Mouse (Mus musculus) kidney, adult 2 months (tissue): ENCODE data around the gene Polq. TPM values are rescaled to one million over a fixed set of nuclear protein-coding genes. Genes with fewer than 3 reads are reported as not detected.

Source experiments
- DNase-seq: peaks from one replicate; pipeline ENCODE4 v3.0.0; 2021
- H3K27ac ChIP-seq: fragments of 200-500 bp; 2 replicates; pipeline ENCODE4 v1.5.1; 2012; ENCODE audit warnings: low read depth, low read length, control low read depth, inconsistent platforms; ENCODE audit not compliant: insufficient read depth
- H3K27me3 ChIP-seq: fragments of 200-500 bp; replicated peaks from 2 replicates; pipeline ENCODE4 v1.6.1; 2012; ENCODE audit warnings: mild to moderate bottlenecking, moderate library complexity, low read length, inconsistent platforms; ENCODE audit not compliant: control insufficient read depth, insufficient read depth
- H3K36me3 ChIP-seq: fragments of 200-500 bp; 2 replicates; pipeline ENCODE4 v1.6.1; 2012; ENCODE audit warnings: mild to moderate bottlenecking, moderate library complexity, low read length, inconsistent platforms; ENCODE audit not compliant: control insufficient read depth, insufficient read depth
- H3K4me1 ChIP-seq: fragments of 200-500 bp; 2 replicates; pipeline ENCODE4 v1.6.1; 2011; ENCODE audit warnings: low read length; ENCODE audit not compliant: control insufficient read depth, insufficient read depth
- H3K4me3 ChIP-seq: fragments of 200-500 bp; 2 replicates; pipeline ENCODE4 v1.5.1; 2011; ENCODE audit warnings: mild to moderate bottlenecking, low read depth, low read length, control low read depth; ENCODE audit not compliant: insufficient read depth
- CTCF ChIP-seq: fragments of 200-500 bp; conservative IDR thresholded peaks from 2 replicates; pipeline ENCODE4 v1.5.1; 2011; ENCODE audit warnings: low read depth, mild to moderate bottlenecking, control low read depth, low read length, moderate library complexity, mixed read lengths; ENCODE audit not compliant: insufficient read depth, insufficient read length
- POLR2A ChIP-seq: fragments of 200-500 bp; IDR thresholded peaks from one replicate; pipeline ENCODE4 v1.6.1; 2011; ENCODE audit warnings: low read depth, low read length, control low read depth
- WGBS: fragments of 180-500 bp; shearing (Covaris S2); methylation state at CpG from one replicate; pipeline ENCODE4 v1.1.7; 2018; 5-methylcytosine and 5-hydroxymethylcytosine counted together
- polyA plus RNA-seq: library from polyadenylated mRNA; depleted of rRNA; stranded (reverse); fragments of >200 nt; gene quantifications from 2 replicates; pipeline ENCODE4 v1.2.3, GENCODE M21; 2012; rRNA removed

The Polq gene
- 0.05 and 0.06 TPM in 2 replicates for polyA plus RNA-seq

GRCm38 (mm10) chr16:37011061-37011921, at the start of gene Polq:
Gene Polq (plus strand): TSS chr16:37011786.
- no peaks in the 10 kb centered on the region for H3K36me3 ChIP-seq
- peak; percentile 95 for DNase-seq
- H3K27ac ChIP-seq = no peak within 1 kb of the TSS
- peaks cover 3% of the 10 kb centered on the region; the same call in 1 of the 2 replicates for H3K4me1 ChIP-seq
- peak within 1 kb of the TSS; percentile 66 for H3K4me3 ChIP-seq
- TF ChIP-seq CTCF (no peak), POLR2A (no peak)
- no peaks in the 10 kb centered on the region for H3K27me3 ChIP-seq
- 2% methylated on average over 30 of the region's 30 CpGs for WGBS

DNA sequence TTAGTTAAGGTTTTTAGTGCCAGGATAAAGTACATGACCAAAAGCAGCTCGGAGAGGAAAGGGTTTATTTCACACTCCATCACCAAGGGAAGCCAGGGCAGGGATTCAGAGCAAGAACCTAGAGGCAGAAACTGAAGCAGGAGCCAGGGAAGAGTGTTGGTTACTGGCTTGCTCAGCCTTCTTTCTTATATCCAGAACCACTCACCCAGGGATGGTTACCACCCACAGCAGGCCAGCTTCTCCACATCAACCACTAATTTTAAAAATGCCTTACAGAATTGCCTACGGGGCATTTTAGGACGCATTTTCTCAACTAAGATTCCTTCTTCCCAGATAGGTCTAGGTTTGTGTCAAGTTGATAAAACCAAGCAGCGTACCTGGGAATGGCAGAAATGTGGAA, 48.2 kb upstream of the Polq start:
- Histone ChIP-seq H3K27ac (no peak overlapping the region), H3K27me3 (no peaks in the 10 kb centered on the region), H3K36me3 (no peaks in the 10 kb centered on the region), H3K4me1 (no peaks in the 10 kb centered on the region), H3K4me3 (no peak overlapping the region)
- DNase-seq = no peak
- no peak for TF ChIP-seq POLR2A
- TF ChIP-seq CTCF = no peak
- WGBS = 81% methylated on average over 4 of the region's 4 CpGs

DNA sequence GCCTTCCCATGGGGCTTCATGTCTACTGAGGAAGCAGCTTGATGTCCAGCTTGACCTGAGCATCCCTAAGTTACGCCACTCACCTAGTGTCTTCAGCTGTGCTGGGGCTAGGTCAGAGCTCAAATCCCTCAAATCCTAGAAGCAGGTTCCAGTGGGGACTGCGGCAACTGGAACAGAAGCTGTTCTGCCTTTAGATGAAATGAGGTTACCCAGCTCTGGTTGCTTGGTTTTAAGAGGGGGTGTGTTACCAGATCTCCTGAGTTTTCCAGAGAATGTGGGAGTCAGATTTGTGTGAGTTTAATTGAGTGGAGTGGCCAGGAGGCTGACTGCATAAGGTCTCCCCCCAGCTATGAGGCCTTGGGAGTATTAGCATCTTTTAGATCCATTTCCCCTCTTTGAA, 32.5 kb upstream of the Polq start:
- no peaks in the 10 kb centered on the region for H3K27me3 ChIP-seq
- TF ChIP-seq CTCF (no peak), POLR2A (no peak)
- H3K4me3 ChIP-seq = no peak overlapping the region
- no peak for DNase-seq
- H3K27ac ChIP-seq = no peak overlapping the region
- H3K36me3 ChIP-seq = no peaks in the 10 kb centered on the region
- WGBS = 89% methylated on average over 2 of the region's 2 CpGs
- H3K4me1 ChIP-seq = no peaks in the 10 kb centered on the region

DNA sequence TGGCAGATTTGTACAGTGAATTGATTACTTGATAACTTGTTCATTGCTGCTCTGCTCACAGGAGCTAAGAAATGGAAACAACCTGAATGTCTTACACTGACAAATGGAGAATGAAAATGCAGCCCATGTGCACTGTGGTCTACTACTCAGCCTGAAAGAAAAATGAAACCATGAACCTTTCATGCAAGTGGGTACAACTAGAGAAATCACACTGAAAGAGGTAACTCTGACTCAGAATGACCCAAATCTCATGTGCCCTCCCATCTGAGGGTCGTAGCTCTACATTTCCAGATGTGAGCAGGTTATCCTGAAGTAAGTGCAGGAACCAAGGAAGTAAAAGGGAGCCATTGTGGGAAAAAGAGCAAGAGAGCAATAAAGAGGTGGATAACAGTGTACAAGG, 27.8 kb upstream of the Polq start:
- TF ChIP-seq POLR2A (no peak), CTCF (no peak)
- Histone ChIP-seq H3K27ac (no peak overlapping the region), H3K27me3 (no peaks in the 10 kb centered on the region), H3K4me1 (peaks cover 6% of the 10 kb centered on the region; the same call in 1 of the 2 replicates), H3K4me3 (no peak overlapping the region), H3K36me3 (no peaks in the 10 kb centered on the region)
- no peak for DNase-seq
- 90% methylated on average over 1 of the region's 1 CpGs for WGBS

- H3K4me1 ChIP-seq = peaks cover 6% of the 10 kb centered on the region; the same call in 1 of the 2 replicates
- 65% methylated on average over 5 of the region's 5 CpGs for WGBS
- DNase-seq = peak; percentile 48
- no peak overlapping the region for H3K4me3 ChIP-seq
- TF ChIP-seq CTCF (no peak), POLR2A (no peak)
- H3K27ac ChIP-seq = no peak overlapping the region
- H3K27me3 ChIP-seq = no peaks in the 10 kb centered on the region
- H3K36me3 ChIP-seq = no peaks in the 10 kb centered on the region
Observed at GRCm38 (mm10) chr16:36985636-36986042, 25.9 kb upstream of the Polq start.

- Histone ChIP-seq H3K27me3 (no peaks in the 10 kb centered on the region), H3K4me1 (peaks cover 6% of the 10 kb centered on the region; the same call in 1 of the 2 replicates), H3K4me3 (no peak overlapping the region), H3K27ac (peak overlapping the region; percentile 74), H3K36me3 (no peaks in the 10 kb centered on the region)
- peak; percentile 9 for DNase-seq
- WGBS = 57% methylated on average over 2 of the region's 2 CpGs
- no peak for TF ChIP-seq CTCF
- TF ChIP-seq POLR2A = no peak
Observed at GRCm38 (mm10) chr16:36987399-36987798, 24.2 kb upstream of the Polq start.

- peaks cover 6% of the 10 kb centered on the region; the same call in 1 of the 2 replicates for H3K4me1 ChIP-seq
- peak; percentile 86 for DNase-seq
- no peak overlapping the region for H3K4me3 ChIP-seq
- H3K27ac ChIP-seq = peak overlapping the region; percentile 88
- TF ChIP-seq CTCF (no peak), POLR2A (no peak)
- H3K36me3 ChIP-seq = no peaks in the 10 kb centered on the region
- no peaks in the 10 kb centered on the region for H3K27me3 ChIP-seq
Observed at GRCm38 (mm10) chr16:36988066-36988465, 23.5 kb upstream of the Polq start.
